Mouse (Mus musculus): ENCODE measurements around the gene Zfp367.
A peak's percentile ranks its signal among the peaks of the same experiment; 100 is the strongest.

Zfp367 gene

GRCm38 (mm10) chr13:64183583-64183982 is 30.6 kb upstream of the Zfp367 start:
- Histone ChIP-seq H3K36me3 (ENCODE audit: insufficient read depth, low read length) (peaks cover 9% of the 10 kb centered on the region), H3K9me3 (ENCODE audit: low read length) (no peaks in the 10 kb centered on the region), H3K4me3 (replicated peaks; ENCODE audit: low read length) (no peak overlapping the region), H3K4me1 (replicated peaks; ENCODE audit: low read depth, low read length) (peaks cover 30% of the 10 kb centered on the region), H3K27me3 (ENCODE audit: insufficient read depth, low read length) (no peaks in the 10 kb centered on the region)
- no peak for TF ChIP-seq NANOG (IDR thresholded peaks at IDR 0.05; ENCODE audit: borderline replicate concordance, low read length)
- TF ChIP-seq POU5F1 (IDR thresholded peaks at IDR 0.05; ENCODE audit: borderline replicate concordance, low read length) = no peak
- TF ChIP-seq CTCF (conservative IDR thresholded peaks at IDR 0.05; ENCODE audit: low read length) = no peak

GRCm38 (mm10) chr13:64182091-64182490 is 29.1 kb upstream of the Zfp367 start:
- TF ChIP-seq NANOG (IDR thresholded peaks at IDR 0.05; ENCODE audit: borderline replicate concordance, low read length) (no peak), POU5F1 (IDR thresholded peaks at IDR 0.05; ENCODE audit: borderline replicate concordance, low read length) (no peak), CTCF (conservative IDR thresholded peaks at IDR 0.05; ENCODE audit: low read length) (no peak)
- Histone ChIP-seq H3K27me3 (ENCODE audit: insufficient read depth, low read length) (no peaks in the 10 kb centered on the region), H3K36me3 (ENCODE audit: insufficient read depth, low read length) (peaks cover 9% of the 10 kb centered on the region), H3K4me3 (replicated peaks; ENCODE audit: low read length) (no peak overlapping the region), H3K9me3 (ENCODE audit: low read length) (no peaks in the 10 kb centered on the region), H3K4me1 (replicated peaks; ENCODE audit: low read depth, low read length) (peaks cover 30% of the 10 kb centered on the region)

DNA sequence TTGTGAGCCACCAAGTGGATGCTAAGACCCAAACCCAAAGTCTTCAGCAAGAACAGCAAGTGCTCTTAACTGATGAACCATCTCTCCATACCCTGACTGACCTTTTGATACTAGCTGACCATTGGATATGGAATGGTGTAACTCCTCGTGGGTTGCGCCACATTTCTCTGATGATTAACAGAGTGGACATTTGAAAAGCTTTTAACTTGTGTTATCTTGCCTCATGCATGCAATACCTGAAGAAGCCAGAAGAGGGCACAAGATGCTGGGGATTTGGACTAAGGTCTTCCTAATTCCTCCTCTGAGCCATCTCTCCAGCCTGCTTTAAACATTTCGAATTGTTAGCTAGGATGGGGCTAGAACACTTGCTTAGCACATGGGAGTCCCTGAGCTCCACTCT is 27.9 kb upstream of the Zfp367 start:
- Histone ChIP-seq H3K36me3 (ENCODE audit: insufficient read depth, low read length) (peaks cover 9% of the 10 kb centered on the region), H3K4me1 (replicated peaks; ENCODE audit: low read depth, low read length) (peaks cover 19% of the 10 kb centered on the region), H3K9me3 (ENCODE audit: low read length) (no peaks in the 10 kb centered on the region), H3K27me3 (ENCODE audit: insufficient read depth, low read length) (no peaks in the 10 kb centered on the region), H3K4me3 (replicated peaks; ENCODE audit: low read length) (no peak overlapping the region)
- peak; percentile 91 for TF ChIP-seq CTCF (conservative IDR thresholded peaks at IDR 0.05; ENCODE audit: low read length)
- no peak for TF ChIP-seq POU5F1 (IDR thresholded peaks at IDR 0.05; ENCODE audit: borderline replicate concordance, low read length)
- no peak for TF ChIP-seq NANOG (IDR thresholded peaks at IDR 0.05; ENCODE audit: borderline replicate concordance, low read length)

GRCm38 (mm10) chr13:64180300-64180699 is 27.3 kb upstream of the Zfp367 start:
- peak; percentile 50 for TF ChIP-seq CTCF (conservative IDR thresholded peaks at IDR 0.05; ENCODE audit: low read length)
- no peak for TF ChIP-seq POU5F1 (IDR thresholded peaks at IDR 0.05; ENCODE audit: borderline replicate concordance, low read length)
- Histone ChIP-seq H3K36me3 (ENCODE audit: insufficient read depth, low read length) (peaks cover 9% of the 10 kb centered on the region), H3K4me1 (replicated peaks; ENCODE audit: low read depth, low read length) (peaks cover 13% of the 10 kb centered on the region), H3K9me3 (ENCODE audit: low read length) (no peaks in the 10 kb centered on the region), H3K27me3 (ENCODE audit: insufficient read depth, low read length) (no peaks in the 10 kb centered on the region), H3K4me3 (replicated peaks; ENCODE audit: low read length) (no peak overlapping the region)

- no peaks in the 10 kb centered on the region; the same call in 1 of the 2 replicates for H3K4me1 ChIP-seq (replicated peaks; ENCODE audit: low read depth, low read length)
- no peaks in the 10 kb centered on the region for H3K27me3 ChIP-seq (ENCODE audit: insufficient read depth, low read length)
- peaks cover 9% of the 10 kb centered on the region for H3K36me3 ChIP-seq (ENCODE audit: insufficient read depth, low read length)
- H3K4me3 ChIP-seq (replicated peaks; ENCODE audit: low read length) = no peak overlapping the region
- no peaks in the 10 kb centered on the region for H3K9me3 ChIP-seq (ENCODE audit: low read length)
- TF ChIP-seq NANOG (IDR thresholded peaks at IDR 0.05; ENCODE audit: borderline replicate concordance, low read length) = no peak
- TF ChIP-seq CTCF (conservative IDR thresholded peaks at IDR 0.05; ENCODE audit: low read length) = no peak
- TF ChIP-seq POU5F1 (IDR thresholded peaks at IDR 0.05; ENCODE audit: borderline replicate concordance, low read length) = no peak
Observed at GRCm38 (mm10) chr13:64178746-64179652, 26.0 kb upstream of the Zfp367 start.

- H3K4me1 ChIP-seq (replicated peaks; ENCODE audit: low read depth, low read length) = no peaks in the 10 kb centered on the region
- peaks cover 6% of the 10 kb centered on the region for H3K36me3 ChIP-seq (ENCODE audit: insufficient read depth, low read length)
- no peaks in the 10 kb centered on the region for H3K9me3 ChIP-seq (ENCODE audit: low read length)
- no peak for TF ChIP-seq CTCF (conservative IDR thresholded peaks at IDR 0.05; ENCODE audit: low read length)
- no peaks in the 10 kb centered on the region for H3K27me3 ChIP-seq (ENCODE audit: insufficient read depth, low read length)
- H3K4me3 ChIP-seq (replicated peaks; ENCODE audit: low read length) = no peak overlapping the region
Observed at GRCm38 (mm10) chr13:64178000-64178399, 25.0 kb upstream of the Zfp367 start.

GRCm38 (mm10) chr13:64169746-64170145 is 16.7 kb upstream of the Zfp367 start:
- no peak overlapping the region for H3K4me3 ChIP-seq (replicated peaks; ENCODE audit: low read length)
- peaks cover 11% of the 10 kb centered on the region; the same call in 1 of the 2 replicates for H3K36me3 ChIP-seq (ENCODE audit: insufficient read depth, low read length)

GRCm38 (mm10) chr13:64163147-64163715 is 10.2 kb upstream of the Zfp367 start:
- peaks cover 22% of the 10 kb centered on the region for H3K27me3 ChIP-seq (ENCODE audit: insufficient read depth, low read length)
- H3K4me1 ChIP-seq (replicated peaks; ENCODE audit: low read depth, low read length) = peaks cover 30% of the 10 kb centered on the region
- no peaks in the 10 kb centered on the region for H3K36me3 ChIP-seq (ENCODE audit: insufficient read depth, low read length)
- no peak for TF ChIP-seq POU5F1 (IDR thresholded peaks at IDR 0.05; ENCODE audit: borderline replicate concordance, low read length)
- TF ChIP-seq NANOG (IDR thresholded peaks at IDR 0.05; ENCODE audit: borderline replicate concordance, low read length) = no peak
- no peak for TF ChIP-seq CTCF (conservative IDR thresholded peaks at IDR 0.05; ENCODE audit: low read length)
- peak overlapping the region; percentile 91 for H3K4me3 ChIP-seq (replicated peaks; ENCODE audit: low read length)
- H3K9me3 ChIP-seq (ENCODE audit: low read length) = peaks cover 4% of the 10 kb centered on the region

More at GRCm38 (mm10) chr13:64169746-64170145, 16.7 kb upstream of the Zfp367 start:
- Histone ChIP-seq H3K4me1 (replicated peaks; ENCODE audit: low read depth, low read length) (no peaks in the 10 kb centered on the region), H3K27me3 (ENCODE audit: insufficient read depth, low read length) (no peaks in the 10 kb centered on the region), H3K9me3 (ENCODE audit: low read length) (peaks cover 36% of the 10 kb centered on the region)
- TF ChIP-seq CTCF (conservative IDR thresholded peaks at IDR 0.05; ENCODE audit: low read length) = no peak
- TF ChIP-seq POU5F1 (IDR thresholded peaks at IDR 0.05; ENCODE audit: borderline replicate concordance, low read length) = no peak
- TF ChIP-seq NANOG (IDR thresholded peaks at IDR 0.05; ENCODE audit: borderline replicate concordance, low read length) = no peak

Data from E14TG2a.4 (cell line).